In genomic region chr14:121648581-121649060, GRCm38 (mm10) we compare ENCODE assay signal across 7 mouse cellular contexts.
DNase-seq lines count a peak whose midpoint lies in the region; ATAC-seq lines count a peak whose summit lies in the region.

No protein-coding gene starts in this region.

- peak; percentile 36 for DNase-seq in embryo, embryonic 11 days
- DNase-seq in cerebellum, postnatal 4 days (ENCODE audit: low spot score in 2 of 2), result no peak

- no peaks in the 10 kb centered on the region for H3K9me3 ChIP-seq in intestine, embryonic 16.5 days (ENCODE audit: control insufficient read depth, low read length)
- no peaks in the 10 kb centered on the region for H3K9me3 ChIP-seq in lung, embryonic 16.5 days (ENCODE audit: control insufficient read depth, low read length)
- no peaks in the 10 kb centered on the region for H3K9me3 ChIP-seq in midbrain, embryonic 15.5 days

- H3K27me3 ChIP-seq in intestine, embryonic 16.5 days (replicated peaks; ENCODE audit: control insufficient read depth, insufficient read depth, low read length), result no peaks in the 10 kb centered on the region
- no peaks in the 10 kb centered on the region for H3K27me3 ChIP-seq in lung, embryonic 16.5 days (ENCODE audit: control insufficient read depth, insufficient read depth, low read depth, low read length)
- no peaks in the 10 kb centered on the region for H3K27me3 ChIP-seq in midbrain, embryonic 15.5 days (replicated peaks)

- no peak overlapping the region for H3K4me2 ChIP-seq in intestine, embryonic 16.5 days (ENCODE audit: low read depth, low read length)
- no peak overlapping the region for H3K4me2 ChIP-seq in lung, embryonic 16.5 days (ENCODE audit: low read depth, low read length)
- H3K4me2 ChIP-seq in midbrain, embryonic 15.5 days, result no peak overlapping the region

- H3K4me1 ChIP-seq in intestine, embryonic 16.5 days (ENCODE audit: control insufficient read depth, insufficient read depth, low read length), result peaks cover 10% of the 10 kb centered on the region
- H3K4me1 ChIP-seq in lung, embryonic 16.5 days (replicated peaks; ENCODE audit: control insufficient read depth, insufficient read depth, low read length), result peaks cover 13% of the 10 kb centered on the region
- no peaks in the 10 kb centered on the region for H3K4me1 ChIP-seq in midbrain, embryonic 15.5 days

- H3K4me3 ChIP-seq in intestine, embryonic 16.5 days (ENCODE audit: low read length), result no peak overlapping the region
- no peak overlapping the region for H3K4me3 ChIP-seq in lung, embryonic 16.5 days (ENCODE audit: low read length)
- no peak overlapping the region for H3K4me3 ChIP-seq in midbrain, embryonic 15.5 days

- H3K36me3 ChIP-seq in intestine, embryonic 16.5 days (ENCODE audit: control insufficient read depth, insufficient read depth, low read length), result peaks cover 4% of the 10 kb centered on the region; the same call in 1 of the 2 replicates
- H3K36me3 ChIP-seq in lung, embryonic 16.5 days (ENCODE audit: control insufficient read depth, insufficient read depth, low read length), result no peaks in the 10 kb centered on the region
- no peaks in the 10 kb centered on the region for H3K36me3 ChIP-seq in midbrain, embryonic 15.5 days (replicated peaks)

- H3K27ac ChIP-seq in intestine, embryonic 16.5 days (ENCODE audit: low read length), result peak overlapping the region; percentile 58
- H3K27ac ChIP-seq in lung, embryonic 16.5 days (ENCODE audit: low read length), result peak overlapping the region; percentile 82
- no peak overlapping the region for H3K27ac ChIP-seq in midbrain, embryonic 15.5 days

- WGBS in intestine, embryonic 16.5 days, result 34% methylated on average over 9 of the region's 9 CpGs
- 30% methylated on average over 9 of the region's 9 CpGs for WGBS in lung, embryonic 16.5 days
- WGBS in midbrain, embryonic 15.5 days, result 70% methylated on average over 9 of the region's 9 CpGs

- peak; percentile 60 for ATAC-seq in granulocyte monocyte progenitor cell, adult 5-6 weeks (replicated peaks; ENCODE audit: poor library complexity, severe bottlenecking)
- ATAC-seq in intestine, embryonic 16.5 days, result peak; percentile 61
- peak; percentile 83 for ATAC-seq in lung, embryonic 16.5 days (ENCODE audit: low read depth)
- no peak for ATAC-seq in CD4-positive, CD25-positive, alpha-beta regulatory T cell, adult 4 months
- no peak for ATAC-seq in midbrain, embryonic 15.5 days (replicated peaks)

- H3K9ac ChIP-seq in intestine, embryonic 16.5 days (ENCODE audit: low read depth, low read length), result 0 out of 2 replicates have a peak overlapping the region, but pooled peaks have one; percentile 20
- H3K9ac ChIP-seq in lung, embryonic 16.5 days (ENCODE audit: low read length), result peak overlapping the region; percentile 8; the same call in 1 of the 2 replicates
- H3K9ac ChIP-seq in midbrain, embryonic 15.5 days, result no peak overlapping the region

Comparison
In these comparisons a context has a peak if more than half of its experiments do, and no peak if none do; other contexts are left out.
1. ATAC-seq: peak in granulocyte monocyte progenitor cell, adult 5-6 weeks (single experiment), intestine, embryonic 16.5 days (single experiment) and lung, embryonic 16.5 days (single experiment); none in CD4-positive, CD25-positive, alpha-beta regulatory T cell, adult 4 months (single experiment) and midbrain, embryonic 15.5 days (single experiment).